Mouse (Mus musculus) midbrain, embryonic 14.5 days (tissue): ENCODE measurements around the gene 2210408I21Rik. TPM values are rescaled to one million over a fixed set of nuclear protein-coding genes. Genes with fewer than 3 reads are reported as not detected.

Experiments used
- ATAC-seq: fragments of 200-750 bp; cut with Nextera tagmentation; 2 replicates; pipeline ENCODE4 v1.8.0; 2017; ENCODE audit warnings: moderate number of reproducible peaks, moderate library complexity; ENCODE audit not compliant: low FRiP score, low TSS enrichment
- DNase-seq: peaks from one replicate; pipeline ENCODE4 v3.0.0-alpha.2; 2015
- H3K27ac ChIP-seq: fragments of 300-500 bp; sonication (generic); replicated peaks from 2 replicates; pipeline ENCODE4 v1.5.1; 2014; ENCODE audit warnings: mild to moderate bottlenecking, low read depth, low read length, moderate library complexity
- H3K27me3 ChIP-seq: fragments of 300-500 bp; sonication (generic); 2 replicates; pipeline ENCODE4 v1.6.1; 2014; ENCODE audit warnings: low read length, control low read depth, mixed read lengths; ENCODE audit not compliant: control insufficient read depth, insufficient read depth
- H3K36me3 ChIP-seq: fragments of 300-500 bp; sonication (generic); 2 replicates; pipeline ENCODE4 v1.6.1; 2014; ENCODE audit warnings: low read length, control low read depth; ENCODE audit not compliant: control insufficient read depth, insufficient read depth
- H3K4me1 ChIP-seq: fragments of 300-500 bp; sonication (generic); 2 replicates; pipeline ENCODE4 v1.6.1; 2014; ENCODE audit warnings: mild to moderate bottlenecking, antibody characterized with exemption, low read length, control low read depth; ENCODE audit not compliant: control insufficient read depth, insufficient read depth
- H3K4me2 ChIP-seq: fragments of 300-500 bp; sonication (generic); 2 replicates; pipeline ENCODE4 v1.6.1; 2014; ENCODE audit warnings: mild to moderate bottlenecking, low read length, moderate library complexity
- H3K4me3 ChIP-seq: fragments of 300-500 bp; sonication (generic); replicated peaks from 2 replicates; pipeline ENCODE4 v1.5.1; 2014; ENCODE audit warnings: low read depth, low read length
- H3K9ac ChIP-seq: fragments of 300-500 bp; sonication (generic); replicated peaks from 2 replicates; pipeline ENCODE4 v1.6.1; 2014; ENCODE audit warnings: mild to moderate bottlenecking, low read length, moderate library complexity
- H3K9me3 ChIP-seq: fragments of 300-500 bp; sonication (generic); 2 replicates; pipeline ENCODE4 v1.6.1; 2016; ENCODE audit warnings: low read length, control low read depth, mixed read lengths; ENCODE audit not compliant: control insufficient read depth
- WGBS: fragments of 180-500 bp; shearing (Covaris S2); extraction: QIAGEN DNeasy Blood & Tissue Kit; methylation state at CpG from one replicate; pipeline ENCODE4 v1.1.7; 2014; 5-methylcytosine and 5-hydroxymethylcytosine counted together
- polyA plus RNA-seq: library from polyadenylated mRNA; unstranded; fragments of >200 nt; fragmentation: Nextera tagmentation; extraction: Ambion mirVana; gene quantifications from 2 replicates; pipeline ENCODE4 v1.2.1, GENCODE M21; 2014

2210408I21Rik gene
- polyA plus RNA-seq, 1 experiment from 2014 or later = 12.2 TPM

- H3K4me3 ChIP-seq = no peak overlapping the region
- WGBS = 63% methylated on average over 3 of the region's 3 CpGs
- H3K4me2 ChIP-seq = no peak overlapping the region
- no peaks in the 10 kb centered on the region for H3K27me3 ChIP-seq
- DNase-seq (no peak), ATAC-seq (no peak)
- H3K9me3 ChIP-seq = no peaks in the 10 kb centered on the region
- H3K9ac ChIP-seq = no peak overlapping the region
- 0 out of 2 replicates have a peak, but pooled peaks cover 2% of the 10 kb centered on the region for H3K4me1 ChIP-seq
- no peak overlapping the region for H3K27ac ChIP-seq
- H3K36me3 ChIP-seq = no peaks in the 10 kb centered on the region
These were observed 127.5 kb downstream of the 2210408I21Rik start for GRCm38 (mm10) chr13:77262715-77263338.

GRCm38 (mm10) chr13:77263400-77264179 is 128.2 kb downstream of the 2210408I21Rik start:
- H3K4me3 ChIP-seq = no peak overlapping the region
- H3K9ac ChIP-seq = no peak overlapping the region
- no peak for ATAC-seq
- no peak for DNase-seq
- H3K36me3 ChIP-seq = no peaks in the 10 kb centered on the region
- no peaks in the 10 kb centered on the region for H3K27me3 ChIP-seq
- no peak overlapping the region for H3K27ac ChIP-seq
- H3K4me1 ChIP-seq = 0 out of 2 replicates have a peak, but pooled peaks cover 2% of the 10 kb centered on the region
- 78% methylated on average over 7 of the region's 7 CpGs for WGBS
- H3K4me2 ChIP-seq = no peak overlapping the region
- H3K9me3 ChIP-seq = no peaks in the 10 kb centered on the region

DNA sequence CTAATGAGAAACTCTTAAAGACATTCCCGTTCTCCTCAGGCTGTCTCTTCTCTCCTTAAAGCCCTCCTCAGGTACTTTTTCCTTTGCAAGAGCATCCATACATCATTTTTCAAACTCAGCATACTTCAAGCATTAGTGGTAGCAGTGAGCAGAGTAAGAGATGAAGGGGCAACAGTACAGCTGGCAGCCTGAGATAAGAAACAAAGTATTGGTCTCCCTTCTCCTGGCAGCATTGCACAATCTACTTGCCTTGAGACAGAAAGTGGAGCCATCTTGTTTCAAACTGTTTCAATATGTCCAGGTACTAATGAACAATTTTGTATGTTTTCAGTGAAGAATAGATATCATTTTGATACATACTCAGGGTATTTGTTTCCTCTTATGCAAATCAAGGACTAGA is 129.1 kb downstream of the 2210408I21Rik start:
- H3K27me3 ChIP-seq = no peaks in the 10 kb centered on the region
- H3K36me3 ChIP-seq = no peaks in the 10 kb centered on the region
- ATAC-seq (no peak), DNase-seq (no peak)
- no peak overlapping the region for H3K4me2 ChIP-seq
- no peak overlapping the region for H3K27ac ChIP-seq
- H3K4me1 ChIP-seq = 0 out of 2 replicates have a peak, but pooled peaks cover 2% of the 10 kb centered on the region
- no peak overlapping the region for H3K4me3 ChIP-seq
- no peaks in the 10 kb centered on the region for H3K9me3 ChIP-seq
- 81% methylated on average over 1 of the region's 1 CpGs for WGBS
- H3K9ac ChIP-seq = no peak overlapping the region

DNA sequence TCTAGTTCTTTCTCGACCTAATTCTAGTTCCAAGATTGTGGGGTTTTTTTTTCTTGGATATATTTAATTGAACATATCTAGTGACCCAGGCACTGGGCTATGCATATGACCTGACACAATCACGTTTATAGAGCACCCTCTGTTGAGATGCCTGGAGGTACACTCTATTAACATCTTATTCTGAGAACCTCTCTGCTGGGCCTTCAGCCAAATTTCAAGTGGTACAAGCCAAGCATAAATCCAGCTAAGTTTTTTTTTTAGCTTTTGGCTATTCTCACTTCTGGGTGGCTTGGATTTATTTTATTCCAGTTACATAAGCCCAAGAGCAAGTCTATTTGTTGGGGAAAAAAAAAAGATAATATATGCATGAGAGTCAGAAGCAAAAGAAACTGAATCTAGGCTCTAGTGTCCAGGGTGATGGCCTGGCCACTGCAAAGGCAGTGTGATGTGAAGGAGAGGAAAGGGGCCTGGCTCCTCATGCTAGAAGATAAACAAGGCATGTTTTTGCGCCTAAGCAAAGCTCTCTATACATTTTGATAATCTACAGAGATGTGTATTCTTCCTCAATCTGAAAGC is 139.9 kb downstream of the 2210408I21Rik start:
- ATAC-seq (no peak), DNase-seq (no peak)
- Histone ChIP-seq H3K9ac (no peak overlapping the region), H3K27me3 (no peaks in the 10 kb centered on the region), H3K9me3 (no peaks in the 10 kb centered on the region), H3K4me2 (no peak overlapping the region), H3K4me1 (no peaks in the 10 kb centered on the region; the same call in 1 of the 2 replicates), H3K4me3 (no peak overlapping the region), H3K36me3 (no peaks in the 10 kb centered on the region), H3K27ac (no peak overlapping the region)
- 83% methylated on average over 3 of the region's 3 CpGs for WGBS

GRCm38 (mm10) chr13:77278659-77279413 is 143.5 kb downstream of the 2210408I21Rik start:
- H3K9ac ChIP-seq = no peak overlapping the region
- H3K27me3 ChIP-seq = no peaks in the 10 kb centered on the region
- WGBS = 79% methylated on average over 7 of the region's 7 CpGs
- ATAC-seq (no peak), DNase-seq (no peak)
- no peaks in the 10 kb centered on the region for H3K36me3 ChIP-seq
- no peaks in the 10 kb centered on the region for H3K9me3 ChIP-seq
- no peak overlapping the region for H3K4me3 ChIP-seq
- H3K4me1 ChIP-seq = no peaks in the 10 kb centered on the region
- H3K4me2 ChIP-seq = no peak overlapping the region
- no peak overlapping the region for H3K27ac ChIP-seq

DNA sequence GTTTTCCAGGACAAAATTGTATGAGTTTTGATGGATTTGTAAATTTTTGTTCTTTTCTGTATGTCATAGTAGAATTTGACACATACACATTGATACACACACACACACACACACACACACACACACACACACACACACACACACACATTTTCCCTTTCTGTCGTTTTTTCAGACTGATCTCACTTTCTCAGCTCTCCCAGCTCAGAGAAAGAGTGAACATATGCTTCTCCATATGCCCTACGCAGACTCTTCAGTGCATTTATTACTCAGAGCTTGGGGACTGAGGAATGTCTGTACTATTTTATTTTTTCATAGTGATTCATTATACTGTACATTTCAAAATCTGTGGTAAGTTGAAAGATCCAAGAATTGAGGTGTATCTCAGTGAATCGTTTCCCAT is 160.2 kb downstream of the 2210408I21Rik start:
- Histone ChIP-seq H3K9me3 (no peaks in the 10 kb centered on the region), H3K27ac (no peak overlapping the region), H3K4me2 (no peak overlapping the region), H3K36me3 (no peaks in the 10 kb centered on the region), H3K9ac (no peak overlapping the region), H3K4me3 (no peak overlapping the region), H3K27me3 (no peaks in the 10 kb centered on the region), H3K4me1 (no peaks in the 10 kb centered on the region)
- WGBS = 88% methylated on average over 3 of the region's 3 CpGs
- DNase-seq (no peak), ATAC-seq (no peak)

DNA sequence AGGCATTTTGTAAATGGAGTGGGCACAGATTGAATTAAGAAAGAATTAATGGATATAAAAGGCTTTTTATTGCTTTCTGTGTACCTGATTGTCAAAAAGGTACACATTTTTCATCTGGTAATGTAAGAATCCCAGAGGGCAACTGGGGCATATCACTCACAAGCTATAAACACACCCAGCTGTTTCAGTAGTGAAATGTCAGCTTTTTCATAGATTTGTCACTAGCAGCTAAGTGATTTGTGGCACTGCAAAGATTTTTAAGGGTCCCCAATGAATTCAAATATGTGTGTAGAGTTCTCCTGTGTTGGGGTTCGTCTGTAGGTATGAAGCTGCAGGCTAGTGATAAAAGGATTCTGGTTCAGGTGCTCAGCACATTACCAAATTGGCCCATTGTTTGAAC is 188.8 kb downstream of the 2210408I21Rik start:
- WGBS = 80% methylated on average over 1 of the region's 1 CpGs
- DNase-seq = no peak
- ATAC-seq = no peak
- no peaks in the 10 kb centered on the region for H3K36me3 ChIP-seq
- H3K27ac ChIP-seq = no peak overlapping the region
- no peak overlapping the region for H3K4me2 ChIP-seq
- no peak overlapping the region for H3K4me3 ChIP-seq
- H3K4me1 ChIP-seq = no peaks in the 10 kb centered on the region
- no peaks in the 10 kb centered on the region for H3K9me3 ChIP-seq
- no peaks in the 10 kb centered on the region for H3K27me3 ChIP-seq
- H3K9ac ChIP-seq = no peak overlapping the region

GRCm38 (mm10) chr13:77326174-77326959 is 191.0 kb downstream of the 2210408I21Rik start:
- ATAC-seq (no peak), DNase-seq (no peak)
- H3K27ac ChIP-seq = no peak overlapping the region
- no peaks in the 10 kb centered on the region for H3K4me1 ChIP-seq
- no peak overlapping the region for H3K9ac ChIP-seq
- no peak overlapping the region for H3K4me3 ChIP-seq
- no peaks in the 10 kb centered on the region for H3K27me3 ChIP-seq
- 82% methylated on average over 5 of the region's 5 CpGs for whole genome bisulfite sequencing
- H3K9me3 ChIP-seq = no peaks in the 10 kb centered on the region
- H3K4me2 ChIP-seq = no peak overlapping the region
- H3K36me3 ChIP-seq = no peaks in the 10 kb centered on the region
